Mouse (Mus musculus): ENCODE data around the gene Zbtb16. TPM values are rescaled to one million over a fixed set of nuclear protein-coding genes. Genes with fewer than 3 reads are reported as not detected.

Zbtb16 gene
- polyA plus RNA-seq, 1 experiment: 6.5 TPM

- no peak for TF ChIP-seq GATA1 (IDR thresholded peaks at IDR 0.05; ENCODE audit: low read length)
Measured at GRCm38 (mm10) chr9:48736361-48737209, 99.4 kb downstream of the Zbtb16 start.

GRCm38 (mm10) chr9:48735466-48736312, 100.3 kb downstream of the Zbtb16 start:
- no peak for TF ChIP-seq GATA1 (IDR thresholded peaks at IDR 0.05; ENCODE audit: low read length)

- TF ChIP-seq GATA1 (IDR thresholded peaks at IDR 0.05; ENCODE audit: low read length): no peak
Measured at GRCm38 (mm10) chr9:48734725-48735465, 101.1 kb downstream of the Zbtb16 start.

- TF ChIP-seq GATA1 (IDR thresholded peaks at IDR 0.05; ENCODE audit: low read length): no peak
Measured at GRCm38 (mm10) chr9:48733817-48734544, 102.0 kb downstream of the Zbtb16 start.

GRCm38 (mm10) chr9:48733083-48733482, 102.9 kb downstream of the Zbtb16 start:
- no peak for TF ChIP-seq GATA1 (IDR thresholded peaks at IDR 0.05; ENCODE audit: low read length)

- TF ChIP-seq GATA1 (IDR thresholded peaks at IDR 0.05; ENCODE audit: low read length): no peak
Measured at GRCm38 (mm10) chr9:48731651-48732536, 104.1 kb downstream of the Zbtb16 start.

- no peak for TF ChIP-seq GATA1 (IDR thresholded peaks at IDR 0.05; ENCODE audit: low read length)
Measured at GRCm38 (mm10) chr9:48730446-48730979, 105.5 kb downstream of the Zbtb16 start.

GRCm38 (mm10) chr9:48729471-48729870, 106.6 kb downstream of the Zbtb16 start:
- no peak for TF ChIP-seq GATA1 (IDR thresholded peaks at IDR 0.05; ENCODE audit: low read length)

- no peak for TF ChIP-seq GATA1 (IDR thresholded peaks at IDR 0.05; ENCODE audit: low read length)
Measured at GRCm38 (mm10) chr9:48728731-48729123, 107.3 kb downstream of the Zbtb16 start.

GRCm38 (mm10) chr9:48728083-48728730, 107.8 kb downstream of the Zbtb16 start:
- no peak for TF ChIP-seq GATA1 (IDR thresholded peaks at IDR 0.05; ENCODE audit: low read length)

GRCm38 (mm10) chr9:48726341-48726740, 109.7 kb downstream of the Zbtb16 start:
- no peak for TF ChIP-seq GATA1 (IDR thresholded peaks at IDR 0.05; ENCODE audit: low read length)

- no peak for TF ChIP-seq GATA1 (IDR thresholded peaks at IDR 0.05; ENCODE audit: low read length)
Measured at GRCm38 (mm10) chr9:48725918-48726317, 110.1 kb downstream of the Zbtb16 start.

- TF ChIP-seq GATA1 (IDR thresholded peaks at IDR 0.05; ENCODE audit: low read length): no peak
Measured at GRCm38 (mm10) chr9:48725161-48725560, 110.9 kb downstream of the Zbtb16 start.
